In genomic region chr12:91787959-91788437, GRCm38 (mm10) we compare ENCODE assay signal across 12 mouse cellular contexts. TPM values are rescaled to one million over a fixed set of nuclear protein-coding genes. Genes with fewer than 3 reads are reported as not detected.
DNase-seq lines count a peak whose midpoint lies in the region; ATAC-seq and TF ChIP-seq lines count a peak whose summit lies in the region.
"Had no signal": no experiment of that assay in that cellular context is flagged by ENCODE, and none has a peak within 500 bp of the region (broad histone marks: within the 10 kb centered on the region; RNA-seq: fewer than 3 reads in every experiment).

Gene Ston2 (minus strand): TSS chr12:91788387.

- H3K27ac ChIP-seq in forebrain, embryonic 11.5 days (ENCODE audit: low read depth, low read length), result no peak within 1 kb of the TSS
- no peak within 1 kb of the TSS for H3K27ac ChIP-seq in forebrain, embryonic 15.5 days (replicated peaks)
- H3K27ac ChIP-seq in liver, embryonic 14.5 days, result no peak within 1 kb of the TSS
- H3K27ac ChIP-seq in midbrain, embryonic 14.5 days (replicated peaks; ENCODE audit: low read depth, low read length), result no peak within 1 kb of the TSS
- H3K27ac ChIP-seq in hindbrain, embryonic 12.5 days, result no peak within 1 kb of the TSS
- H3K27ac ChIP-seq: hindbrain, postnatal 0 days; neural tube, embryonic 15.5 days had no signal

- H3K4me2 ChIP-seq in forebrain, embryonic 11.5 days (ENCODE audit: low read depth, low read length, severe bottlenecking), result no peak within 1 kb of the TSS
- H3K4me2 ChIP-seq in forebrain, embryonic 15.5 days (replicated peaks), result no peak within 1 kb of the TSS
- H3K4me2 ChIP-seq in liver, embryonic 14.5 days (ENCODE audit: low read depth), result no peak within 1 kb of the TSS
- H3K4me2 ChIP-seq in midbrain, embryonic 14.5 days (ENCODE audit: low read length), result no peak within 1 kb of the TSS
- H3K4me2 ChIP-seq in hindbrain, embryonic 12.5 days (replicated peaks), result no peak within 1 kb of the TSS
- H3K4me2 ChIP-seq: neural tube, embryonic 15.5 days had no signal

- WGBS in forebrain, embryonic 11.5 days, result 89% methylated on average over 9 of the region's 9 CpGs
- 88% methylated on average over 9 of the region's 9 CpGs for WGBS in forebrain, embryonic 15.5 days
- 60% methylated on average over 9 of the region's 9 CpGs for WGBS in lung, adult 2 months
- WGBS in liver, embryonic 14.5 days (ENCODE audit: insufficient replicate concordance), result 62% methylated on average over 9 of the region's 9 CpGs
- 91% methylated on average over 9 of the region's 9 CpGs for WGBS in midbrain, embryonic 14.5 days
- WGBS in hindbrain, embryonic 12.5 days, result 80% methylated on average over 9 of the region's 9 CpGs

- no peak within 1 kb of the TSS for H3K4me3 ChIP-seq in forebrain, embryonic 11.5 days (ENCODE audit: low read depth, low read length)
- H3K4me3 ChIP-seq in forebrain, embryonic 15.5 days, result no peak within 1 kb of the TSS
- H3K4me3 ChIP-seq in lung, adult 2 months (replicated peaks; ENCODE audit: extremely low read depth, low read depth, low read length), result no peak within 1 kb of the TSS
- H3K4me3 ChIP-seq in liver, embryonic 14.5 days (ENCODE audit: insufficient read depth in 1 of 2, low read depth in 2 of 2, low read length in 2 of 2), result no peak within 1 kb of the TSS
- H3K4me3 ChIP-seq in midbrain, embryonic 14.5 days (replicated peaks; ENCODE audit: low read depth, low read length), result no peak within 1 kb of the TSS
- no peak within 1 kb of the TSS for H3K4me3 ChIP-seq in hindbrain, embryonic 12.5 days
- H3K4me3 ChIP-seq: neural tube, embryonic 15.5 days had no signal

- TF ChIP-seq POLR2A in lung, adult 2 months (IDR thresholded peaks at IDR 0.05; ENCODE audit: borderline replicate concordance, extremely low read depth, low read depth, low read length), result no peak

- H3K9ac ChIP-seq in forebrain, embryonic 11.5 days (ENCODE audit: low read length), result no peak within 1 kb of the TSS
- H3K9ac ChIP-seq in forebrain, embryonic 15.5 days (replicated peaks), result no peak within 1 kb of the TSS
- no peak within 1 kb of the TSS for H3K9ac ChIP-seq in liver, embryonic 14.5 days (replicated peaks)
- no peak within 1 kb of the TSS for H3K9ac ChIP-seq in midbrain, embryonic 14.5 days (replicated peaks; ENCODE audit: low read length)
- no peak within 1 kb of the TSS for H3K9ac ChIP-seq in hindbrain, embryonic 12.5 days
- H3K9ac ChIP-seq: neural tube, embryonic 15.5 days had no signal

- no peak for TF ChIP-seq CTCF in lung, adult 2 months (IDR thresholded peaks at IDR 0.05; ENCODE audit: insufficient read depth, low read length)
- no peak for TF ChIP-seq CTCF in liver, embryonic 14.5 days (IDR thresholded peaks at IDR 0.05; ENCODE audit: low read depth)

- no peak for DNase-seq in forebrain, embryonic 11.5 days (ENCODE audit: low spot score)
- DNase-seq in lung, adult 2 months, result no peak
- no peak for DNase-seq in lung, postnatal 10 days
- DNase-seq in gastrocnemius, postnatal 14 days, result no peak
- DNase-seq in liver, embryonic 14.5 days (ENCODE audit: low read depth in 3 of 3, low spot score in 3 of 3), result no peak
- DNase-seq in midbrain, embryonic 14.5 days, result no peak
- DNase-seq: heart, adult 11 months; lung, postnatal 36 days had no signal

- no peaks in the 10 kb centered on the region for H3K27me3 ChIP-seq in forebrain, embryonic 11.5 days (ENCODE audit: control insufficient read depth, insufficient read depth, low read length)
- no peaks in the 10 kb centered on the region for H3K27me3 ChIP-seq in forebrain, embryonic 15.5 days
- H3K27me3 ChIP-seq in liver, embryonic 14.5 days (ENCODE audit: control insufficient read depth, insufficient read depth, low read length), result no peaks in the 10 kb centered on the region; the same call in 1 of the 2 replicates
- H3K27me3 ChIP-seq in midbrain, embryonic 14.5 days (ENCODE audit: control insufficient read depth, insufficient read depth, low read length), result no peaks in the 10 kb centered on the region
- H3K27me3 ChIP-seq in hindbrain, embryonic 12.5 days, result 0 out of 2 replicates have a peak, but pooled peaks cover 6% of the 10 kb centered on the region
- H3K27me3 ChIP-seq: neural tube, embryonic 15.5 days had no signal

- ATAC-seq in forebrain, embryonic 11.5 days (replicated peaks; ENCODE audit: low FRiP score), result no peak
- ATAC-seq in forebrain, embryonic 15.5 days (replicated peaks), result no peak
- ATAC-seq in liver, embryonic 14.5 days (ENCODE audit: insufficient read depth), result no peak
- ATAC-seq in midbrain, embryonic 14.5 days (ENCODE audit: low FRiP score, low TSS enrichment), result no peak
- ATAC-seq in hindbrain, embryonic 12.5 days (ENCODE audit: low FRiP score), result no peak
- ATAC-seq: hindbrain, postnatal 0 days had no signal

- H3K4me1 ChIP-seq in forebrain, embryonic 11.5 days (replicated peaks; ENCODE audit: control insufficient read depth, insufficient read depth, low read length), result no peaks in the 10 kb centered on the region
- H3K4me1 ChIP-seq in forebrain, embryonic 15.5 days, result no peaks in the 10 kb centered on the region
- H3K4me1 ChIP-seq in lung, adult 2 months (ENCODE audit: control insufficient read depth, insufficient read depth, low read length), result no peaks in the 10 kb centered on the region
- H3K4me1 ChIP-seq in liver, embryonic 14.5 days (replicated peaks; ENCODE audit: control insufficient read depth in 2 of 2, insufficient read depth in 2 of 2, low read length in 1 of 2), result no peaks in the 10 kb centered on the region
- no peaks in the 10 kb centered on the region for H3K4me1 ChIP-seq in midbrain, embryonic 14.5 days (ENCODE audit: control insufficient read depth, insufficient read depth, low read length)
- no peaks in the 10 kb centered on the region for H3K4me1 ChIP-seq in hindbrain, embryonic 12.5 days
- H3K4me1 ChIP-seq: neural tube, embryonic 15.5 days had no signal

- no peaks in the 10 kb centered on the region for H3K9me3 ChIP-seq in forebrain, embryonic 11.5 days (ENCODE audit: control insufficient read depth, low read length)
- no peaks in the 10 kb centered on the region for H3K9me3 ChIP-seq in forebrain, embryonic 15.5 days
- H3K9me3 ChIP-seq in liver, embryonic 14.5 days (ENCODE audit: control insufficient read depth, low read length), result no peaks in the 10 kb centered on the region
- no peaks in the 10 kb centered on the region for H3K9me3 ChIP-seq in midbrain, embryonic 14.5 days (ENCODE audit: control insufficient read depth, low read length)
- no peaks in the 10 kb centered on the region for H3K9me3 ChIP-seq in hindbrain, embryonic 12.5 days (replicated peaks)
- H3K9me3 ChIP-seq: neural tube, embryonic 15.5 days had no signal

- H3K36me3 ChIP-seq in forebrain, embryonic 11.5 days (ENCODE audit: control insufficient read depth, insufficient read depth, low read length), result no peaks in the 10 kb centered on the region
- no peaks in the 10 kb centered on the region for H3K36me3 ChIP-seq in forebrain, embryonic 15.5 days
- no peaks in the 10 kb centered on the region for H3K36me3 ChIP-seq in liver, embryonic 14.5 days (replicated peaks; ENCODE audit: control insufficient read depth, insufficient read depth, low read depth)
- no peaks in the 10 kb centered on the region for H3K36me3 ChIP-seq in midbrain, embryonic 14.5 days (ENCODE audit: control insufficient read depth, insufficient read depth, low read length)
- no peaks in the 10 kb centered on the region for H3K36me3 ChIP-seq in hindbrain, embryonic 12.5 days
- H3K36me3 ChIP-seq: neural tube, embryonic 15.5 days had no signal

- no peak for TF ChIP-seq EP300 in liver, embryonic 14.5 days (IDR thresholded peaks at IDR 0.05; ENCODE audit: low read depth)

- intact Hi-C loops in gastrocnemius, postnatal 14 days (cut with DNase I; ENCODE audit: low total_unique reads), result loop anchor here (5.0 kb wide), 1 partner anchor 46 kb away; no protein-coding TSS in a partner anchor

RNA-seq across cellular contexts. Expression of gene Ston2, which starts in this region (rescaled TPM):
- 13.7 and 16.5 TPM in 2 replicates for polyA plus RNA-seq in forebrain, embryonic 11.5 days (2014; fragmentation: Nextera tagmentation; extraction: Ambion mirVana)
- 6.2 and 7.5 TPM in 2 replicates for polyA plus RNA-seq in forebrain, embryonic 15.5 days (2015; fragmentation: Nextera tagmentation; extraction: Ambion mirVana)
- 22.2 and 23.7 TPM in 2 replicates for polyA plus RNA-seq in lung, adult 2 months (2012; rRNA removed)
- total RNA-seq in gastrocnemius, postnatal 14 days (2021), result 10 to 100 TPM; 29.0 to 32.3 TPM
- polyA plus RNA-seq in liver, embryonic 14.5 days (2012; rRNA removed), result 21.6 and 26.6 TPM in 2 replicates
- 15.4 and 16.9 TPM in 2 replicates for polyA plus RNA-seq in liver, embryonic 14.5 days (2014; fragmentation: Nextera tagmentation; extraction: Ambion mirVana)
- polyA plus RNA-seq in midbrain, embryonic 14.5 days (2014; fragmentation: Nextera tagmentation; extraction: Ambion mirVana), result 4.7 and 5.0 TPM in 2 replicates
- polyA plus RNA-seq in hindbrain, embryonic 12.5 days (2016; fragmentation: Nextera tagmentation; extraction: Ambion mirVana), result 6.7 and 8.0 TPM in 2 replicates
